Mouse (Mus musculus): Measurements from ENCODE around the gene C8b.

GRCm38 (mm10) chr4:104779460-104779859 lies 13.3 kb downstream of the C8b start:
- TF ChIP-seq POLR2A (IDR thresholded peaks at IDR 0.05; ENCODE audit: low read depth, low read length) (no peak), CTCF (conservative IDR thresholded peaks at IDR 0.05; ENCODE audit: insufficient read depth, insufficient read length, low read depth, low read length) (no peak)
